Mouse (Mus musculus) intestine, postnatal 0 days (tissue): Measurements from ENCODE around the gene Tsc22d1. TPM values are rescaled to one million over a fixed set of nuclear protein-coding genes. Genes with fewer than 3 reads are reported as not detected.
A peak's percentile ranks its signal among the peaks of the same experiment; 100 is the strongest.

Experiments used
- ATAC-seq: fragments of 200-750 bp; cut with Nextera tagmentation; 2 replicates; pipeline ENCODE4 v1.8.0; 2017; ENCODE audit warnings: mild to moderate bottlenecking, moderate TSS enrichment, moderate library complexity
- H3K27ac ChIP-seq: fragments of 300-500 bp; sonication (generic); 2 replicates; pipeline ENCODE4 v1.5.1; 2014; ENCODE audit warnings: mild to moderate bottlenecking, low read depth, low read length, moderate library complexity
- H3K27me3 ChIP-seq: fragments of 300-500 bp; sonication (generic); replicated peaks from 2 replicates; pipeline ENCODE4 v1.6.1; 2014; ENCODE audit warnings: low read length, mixed read lengths; ENCODE audit not compliant: control insufficient read depth, insufficient read depth
- H3K36me3 ChIP-seq: fragments of 300-500 bp; sonication (generic); 2 replicates; pipeline ENCODE4 v1.6.1; 2014; ENCODE audit warnings: mild to moderate bottlenecking, moderate library complexity; ENCODE audit not compliant: control insufficient read depth, insufficient read depth
- H3K4me1 ChIP-seq: fragments of 300-500 bp; sonication (generic); replicated peaks from 2 replicates; pipeline ENCODE4 v1.6.1; 2014; ENCODE audit warnings: antibody characterized with exemption, low read length, mixed read lengths; ENCODE audit not compliant: control insufficient read depth, insufficient read depth
- H3K4me2 ChIP-seq: fragments of 300-500 bp; sonication (generic); replicated peaks from 2 replicates; pipeline ENCODE4 v1.6.1; 2014; ENCODE audit warnings: low read depth, mild to moderate bottlenecking, moderate library complexity
- H3K4me3 ChIP-seq: fragments of 300-500 bp; sonication (generic); 2 replicates; pipeline ENCODE4 v1.5.1; 2014; ENCODE audit warnings: low read depth, low read length
- H3K9ac ChIP-seq: fragments of 300-500 bp; sonication (generic); 2 replicates; pipeline ENCODE4 v1.6.1; 2014; ENCODE audit warnings: mild to moderate bottlenecking, low read depth, low read length
- H3K9me3 ChIP-seq: fragments of 300-500 bp; sonication (generic); 2 replicates; pipeline ENCODE4 v1.6.1; 2016; ENCODE audit warnings: mixed run types; ENCODE audit not compliant: control insufficient read depth
- CTCF ChIP-seq: sonication (generic); IDR thresholded peaks from 2 replicates; pipeline ENCODE4 v1.5.1; 2016; ENCODE audit warnings: low read depth, mild to moderate bottlenecking, control low read depth, antibody characterized with exemption, moderate library complexity
- WGBS: fragments of 180-500 bp; shearing (Covaris S2); extraction: QIAGEN DNeasy Blood & Tissue Kit; methylation state at CpG from one replicate; pipeline ENCODE4 v1.1.7; 2014; 5-methylcytosine and 5-hydroxymethylcytosine counted together
- polyA plus RNA-seq: library from polyadenylated mRNA; unstranded; fragments of >200 nt; fragmentation: Nextera tagmentation; extraction: Ambion mirVana; gene quantifications from 2 replicates; pipeline ENCODE4 v1.2.1, GENCODE M21; 2015

Gene Tsc22d1
- polyA plus RNA-seq, 1 experiment from 2014 or later: 272 TPM

GRCm38 (mm10) chr14:76416366-76417040, 1.7 kb downstream of the Tsc22d1 start:
- 48% methylated on average over 27 of the region's 27 CpGs for WGBS
- H3K9me3 ChIP-seq: no peaks in the 10 kb centered on the region
- H3K27ac ChIP-seq: peak overlapping the region; percentile 97; the same call in 1 of the 2 replicates
- H3K4me3 ChIP-seq: peak overlapping the region; percentile 81
- ATAC-seq: no peak
- H3K9ac ChIP-seq: peak overlapping the region; percentile 95
- H3K4me2 ChIP-seq: peak overlapping the region; percentile 89
- 0 out of 2 replicates have a peak, but pooled peaks cover 5% of the 10 kb centered on the region for H3K4me1 ChIP-seq
- H3K36me3 ChIP-seq: peaks cover 16% of the 10 kb centered on the region; the same call in 1 of the 2 replicates
- peak; percentile 14; the same call in 1 of the 2 replicates for TF ChIP-seq CTCF
- no peaks in the 10 kb centered on the region for H3K27me3 ChIP-seq

GRCm38 (mm10) chr14:76417346-76417745, 2.6 kb downstream of the Tsc22d1 start:
- no peak overlapping the region for H3K4me2 ChIP-seq
- H3K27me3 ChIP-seq: no peaks in the 10 kb centered on the region
- 0 out of 2 replicates have a peak, but pooled peaks cover 5% of the 10 kb centered on the region for H3K4me1 ChIP-seq
- no peaks in the 10 kb centered on the region for H3K9me3 ChIP-seq
- H3K36me3 ChIP-seq: peaks cover 16% of the 10 kb centered on the region; the same call in 1 of the 2 replicates
- WGBS: 80% methylated on average over 17 of the region's 17 CpGs
- no peak for ATAC-seq
- no peak overlapping the region for H3K27ac ChIP-seq
- no peak overlapping the region for H3K4me3 ChIP-seq
- H3K9ac ChIP-seq: no peak overlapping the region
- no peak for TF ChIP-seq CTCF

GRCm38 (mm10) chr14:76420726-76421125, 6.0 kb downstream of the Tsc22d1 start:
- peak; percentile 70 for ATAC-seq
- peaks cover 20% of the 10 kb centered on the region; the same call in 1 of the 2 replicates for H3K36me3 ChIP-seq
- H3K9me3 ChIP-seq: no peaks in the 10 kb centered on the region
- no peak overlapping the region for H3K4me3 ChIP-seq
- peak overlapping the region; percentile 24 for H3K4me2 ChIP-seq
- 19% methylated on average over 7 of the region's 7 CpGs for WGBS
- H3K9ac ChIP-seq: no peak overlapping the region
- 0 out of 2 replicates have a peak, but pooled peaks cover 5% of the 10 kb centered on the region for H3K4me1 ChIP-seq
- TF ChIP-seq CTCF: no peak
- H3K27ac ChIP-seq: peak overlapping the region; percentile 47
- no peaks in the 10 kb centered on the region for H3K27me3 ChIP-seq

GRCm38 (mm10) chr14:76421162-76421561, 6.4 kb downstream of the Tsc22d1 start:
- H3K9me3 ChIP-seq: no peaks in the 10 kb centered on the region
- peak overlapping the region; percentile 30; the same call in 1 of the 2 replicates for H3K27ac ChIP-seq
- peak overlapping the region; percentile 24; the same call in 1 of the 2 replicates for H3K4me2 ChIP-seq
- H3K36me3 ChIP-seq: peaks cover 22% of the 10 kb centered on the region
- H3K9ac ChIP-seq: no peak overlapping the region
- H3K4me1 ChIP-seq: 0 out of 2 replicates have a peak, but pooled peaks cover 5% of the 10 kb centered on the region
- no peak overlapping the region for H3K4me3 ChIP-seq
- WGBS: 34% methylated on average over 4 of the region's 4 CpGs
- no peak for TF ChIP-seq CTCF
- no peaks in the 10 kb centered on the region for H3K27me3 ChIP-seq
- peak; percentile 74 for ATAC-seq

- TF ChIP-seq CTCF: no peak
- no peaks in the 10 kb centered on the region for H3K27me3 ChIP-seq
- H3K36me3 ChIP-seq: peaks cover 8% of the 10 kb centered on the region
- H3K9ac ChIP-seq: no peak overlapping the region
- H3K9me3 ChIP-seq: no peaks in the 10 kb centered on the region
- WGBS: 94% methylated on average over 7 of the region's 7 CpGs
- H3K27ac ChIP-seq: no peak overlapping the region
- H3K4me2 ChIP-seq: no peak overlapping the region
- no peak for ATAC-seq
- 0 out of 2 replicates have a peak, but pooled peaks cover 5% of the 10 kb centered on the region for H3K4me1 ChIP-seq
- H3K4me3 ChIP-seq: no peak overlapping the region
Measured at GRCm38 (mm10) chr14:76425422-76425821, 10.7 kb downstream of the Tsc22d1 start.

- WGBS: 92% methylated on average over 21 of the region's 21 CpGs
- no peak overlapping the region for H3K27ac ChIP-seq
- H3K27me3 ChIP-seq: no peaks in the 10 kb centered on the region
- no peaks in the 10 kb centered on the region for H3K9me3 ChIP-seq
- no peak overlapping the region for H3K9ac ChIP-seq
- H3K36me3 ChIP-seq: peaks cover 8% of the 10 kb centered on the region
- no peak for TF ChIP-seq CTCF
- H3K4me3 ChIP-seq: no peak overlapping the region
- no peak overlapping the region for H3K4me2 ChIP-seq
- ATAC-seq: no peak
- H3K4me1 ChIP-seq: no peaks in the 10 kb centered on the region
Measured at GRCm38 (mm10) chr14:76425986-76426530, 11.3 kb downstream of the Tsc22d1 start.
